Mouse (Mus musculus): ENCODE results near the gene C330007P06Rik. TPM values are rescaled to one million over a fixed set of nuclear protein-coding genes. Genes with fewer than 3 reads are reported as not detected.

C330007P06Rik gene
- polyA plus RNA-seq, 1 experiment from 2014 or later = 36.2 TPM

GRCm38 (mm10) chrX:36815022-36815421, 58.9 kb downstream of the C330007P06Rik start:
- Histone ChIP-seq H3K27me3 (ENCODE audit: control insufficient read depth, insufficient read depth, low read length) (no peaks in the 10 kb centered on the region), H3K9me3 (ENCODE audit: control insufficient read depth, low read length) (no peaks in the 10 kb centered on the region), H3K4me2 (ENCODE audit: low read depth, low read length, severe bottlenecking) (no peak overlapping the region), H3K4me3 (ENCODE audit: low read depth, low read length) (no peak overlapping the region), H3K4me1 (replicated peaks; ENCODE audit: control insufficient read depth, insufficient read depth, low read length) (0 out of 2 replicates have a peak, but pooled peaks cover 4% of the 10 kb centered on the region), H3K27ac (ENCODE audit: low read depth, low read length) (no peak overlapping the region), H3K36me3 (ENCODE audit: control insufficient read depth, insufficient read depth, low read length) (no peaks in the 10 kb centered on the region), H3K9ac (ENCODE audit: low read length) (no peak overlapping the region)
- 90% methylated on average over 4 of the region's 4 CpGs for WGBS
- ATAC-seq (replicated peaks; ENCODE audit: low FRiP score) (no peak), DNase-seq (ENCODE audit: low spot score) (no peak)

GRCm38 (mm10) chrX:36814161-36814836, 59.6 kb downstream of the C330007P06Rik start:
- Histone ChIP-seq H3K4me3 (ENCODE audit: low read depth, low read length) (no peak overlapping the region), H3K27me3 (ENCODE audit: control insufficient read depth, insufficient read depth, low read length) (no peaks in the 10 kb centered on the region), H3K9me3 (ENCODE audit: control insufficient read depth, low read length) (no peaks in the 10 kb centered on the region), H3K27ac (ENCODE audit: low read depth, low read length) (no peak overlapping the region), H3K4me2 (ENCODE audit: low read depth, low read length, severe bottlenecking) (no peak overlapping the region), H3K9ac (ENCODE audit: low read length) (no peak overlapping the region), H3K36me3 (ENCODE audit: control insufficient read depth, insufficient read depth, low read length) (no peaks in the 10 kb centered on the region), H3K4me1 (replicated peaks; ENCODE audit: control insufficient read depth, insufficient read depth, low read length) (0 out of 2 replicates have a peak, but pooled peaks cover 4% of the 10 kb centered on the region)
- no peak for DNase-seq (ENCODE audit: low spot score)
- no peak for ATAC-seq (replicated peaks; ENCODE audit: low FRiP score)
- WGBS = 80% methylated on average over 8 of the region's 8 CpGs

- WGBS = 51% methylated on average over 5 of the region's 5 CpGs
- no peak overlapping the region for H3K4me2 ChIP-seq (ENCODE audit: low read depth, low read length, severe bottlenecking)
- no peak for ATAC-seq (replicated peaks; ENCODE audit: low FRiP score)
- no peaks in the 10 kb centered on the region for H3K36me3 ChIP-seq (ENCODE audit: control insufficient read depth, insufficient read depth, low read length)
- no peak overlapping the region for H3K27ac ChIP-seq (ENCODE audit: low read depth, low read length)
- H3K4me3 ChIP-seq (ENCODE audit: low read depth, low read length) = no peak overlapping the region
- no peaks in the 10 kb centered on the region for H3K27me3 ChIP-seq (ENCODE audit: control insufficient read depth, insufficient read depth, low read length)
- DNase-seq (ENCODE audit: low spot score) = no peak
- no peaks in the 10 kb centered on the region for H3K9me3 ChIP-seq (ENCODE audit: control insufficient read depth, low read length)
- H3K9ac ChIP-seq (ENCODE audit: low read length) = no peak overlapping the region
- H3K4me1 ChIP-seq (replicated peaks; ENCODE audit: control insufficient read depth, insufficient read depth, low read length) = 0 out of 2 replicates have a peak, but pooled peaks cover under 1% of the 10 kb centered on the region
Observed at GRCm38 (mm10) chrX:36811377-36811776, 62.5 kb downstream of the C330007P06Rik start.

GRCm38 (mm10) chrX:36808318-36808683, 65.6 kb downstream of the C330007P06Rik start:
- no peaks in the 10 kb centered on the region for H3K27me3 ChIP-seq (ENCODE audit: control insufficient read depth, insufficient read depth, low read length)
- no peaks in the 10 kb centered on the region for H3K36me3 ChIP-seq (ENCODE audit: control insufficient read depth, insufficient read depth, low read length)
- H3K4me2 ChIP-seq (ENCODE audit: low read depth, low read length, severe bottlenecking) = peak overlapping the region; percentile 41; the same call in 1 of the 2 replicates
- H3K4me3 ChIP-seq (ENCODE audit: low read depth, low read length) = peak overlapping the region; percentile 22; the same call in 1 of the 2 replicates
- H3K27ac ChIP-seq (ENCODE audit: low read depth, low read length) = 0 out of 2 replicates have a peak overlapping the region, but pooled peaks have one; percentile 10
- H3K4me1 ChIP-seq (replicated peaks; ENCODE audit: control insufficient read depth, insufficient read depth, low read length) = no peaks in the 10 kb centered on the region
- H3K9me3 ChIP-seq (ENCODE audit: control insufficient read depth, low read length) = no peaks in the 10 kb centered on the region
- 74% methylated on average over 6 of the region's 6 CpGs for WGBS
- no peak for DNase-seq (ENCODE audit: low spot score)
- ATAC-seq (replicated peaks; ENCODE audit: low FRiP score) = peak; percentile 22
- no peak overlapping the region for H3K9ac ChIP-seq (ENCODE audit: low read length)

GRCm38 (mm10) chrX:36807360-36808317, 66.3 kb downstream of the C330007P06Rik start:
- peak; percentile 91 for ATAC-seq (replicated peaks; ENCODE audit: low FRiP score)
- Histone ChIP-seq H3K27ac (ENCODE audit: low read depth, low read length) (peak overlapping the region; percentile 79), H3K4me3 (ENCODE audit: low read depth, low read length) (peak overlapping the region; percentile 22), H3K9ac (ENCODE audit: low read length) (peak overlapping the region; percentile 49), H3K27me3 (ENCODE audit: control insufficient read depth, insufficient read depth, low read length) (no peaks in the 10 kb centered on the region), H3K4me2 (ENCODE audit: low read depth, low read length, severe bottlenecking) (peak overlapping the region; percentile 41), H3K4me1 (replicated peaks; ENCODE audit: control insufficient read depth, insufficient read depth, low read length) (no peaks in the 10 kb centered on the region), H3K9me3 (ENCODE audit: control insufficient read depth, low read length) (no peaks in the 10 kb centered on the region), H3K36me3 (ENCODE audit: control insufficient read depth, insufficient read depth, low read length) (no peaks in the 10 kb centered on the region)
- peak; percentile 93 for DNase-seq (ENCODE audit: low spot score)
- WGBS = 20% methylated on average over 44 of the region's 45 CpGs

GRCm38 (mm10) chrX:36805466-36806235, 68.3 kb downstream of the C330007P06Rik start:
- DNase-seq (ENCODE audit: low spot score) = no peak
- Histone ChIP-seq H3K27me3 (ENCODE audit: control insufficient read depth, insufficient read depth, low read length) (no peaks in the 10 kb centered on the region), H3K36me3 (ENCODE audit: control insufficient read depth, insufficient read depth, low read length) (no peaks in the 10 kb centered on the region), H3K9ac (ENCODE audit: low read length) (no peak overlapping the region), H3K9me3 (ENCODE audit: control insufficient read depth, low read length) (no peaks in the 10 kb centered on the region), H3K4me3 (ENCODE audit: low read depth, low read length) (no peak overlapping the region), H3K4me2 (ENCODE audit: low read depth, low read length, severe bottlenecking) (no peak overlapping the region), H3K4me1 (replicated peaks; ENCODE audit: control insufficient read depth, insufficient read depth, low read length) (no peaks in the 10 kb centered on the region), H3K27ac (ENCODE audit: low read depth, low read length) (no peak overlapping the region)
- WGBS = 54% methylated on average over 5 of the region's 5 CpGs
- ATAC-seq (replicated peaks; ENCODE audit: low FRiP score) = no peak

GRCm38 (mm10) chrX:36804196-36804595, 69.7 kb downstream of the C330007P06Rik start:
- Histone ChIP-seq H3K9me3 (ENCODE audit: control insufficient read depth, low read length) (no peaks in the 10 kb centered on the region), H3K4me3 (ENCODE audit: low read depth, low read length) (no peak overlapping the region), H3K4me2 (ENCODE audit: low read depth, low read length, severe bottlenecking) (no peak overlapping the region), H3K36me3 (ENCODE audit: control insufficient read depth, insufficient read depth, low read length) (no peaks in the 10 kb centered on the region), H3K27me3 (ENCODE audit: control insufficient read depth, insufficient read depth, low read length) (no peaks in the 10 kb centered on the region), H3K27ac (ENCODE audit: low read depth, low read length) (no peak overlapping the region), H3K9ac (ENCODE audit: low read length) (no peak overlapping the region), H3K4me1 (replicated peaks; ENCODE audit: control insufficient read depth, insufficient read depth, low read length) (no peaks in the 10 kb centered on the region)
- ATAC-seq (replicated peaks; ENCODE audit: low FRiP score) = no peak
- DNase-seq (ENCODE audit: low spot score) = no peak
- WGBS = 74% methylated on average over 5 of the region's 5 CpGs

- Histone ChIP-seq H3K27me3 (ENCODE audit: control insufficient read depth, insufficient read depth, low read length) (no peaks in the 10 kb centered on the region), H3K4me2 (ENCODE audit: low read depth, low read length, severe bottlenecking) (no peak overlapping the region), H3K9me3 (ENCODE audit: control insufficient read depth, low read length) (no peaks in the 10 kb centered on the region), H3K4me3 (ENCODE audit: low read depth, low read length) (no peak overlapping the region), H3K36me3 (ENCODE audit: control insufficient read depth, insufficient read depth, low read length) (no peaks in the 10 kb centered on the region), H3K4me1 (replicated peaks; ENCODE audit: control insufficient read depth, insufficient read depth, low read length) (no peaks in the 10 kb centered on the region), H3K27ac (ENCODE audit: low read depth, low read length) (no peak overlapping the region), H3K9ac (ENCODE audit: low read length) (no peak overlapping the region)
- 77% methylated on average over 5 of the region's 5 CpGs for WGBS
- DNase-seq (ENCODE audit: low spot score) (no peak), ATAC-seq (replicated peaks; ENCODE audit: low FRiP score) (no peak)
Observed at GRCm38 (mm10) chrX:36803189-36803588, 70.7 kb downstream of the C330007P06Rik start.

All from forebrain, embryonic 11.5 days (tissue).